Mouse (Mus musculus) neural tube, postnatal 0 days (tissue): Measurements from ENCODE around the gene Mmgt2. TPM values are rescaled to one million over a fixed set of nuclear protein-coding genes. Genes with fewer than 3 reads are reported as not detected.

ENCODE experiments used
- polyA plus RNA-seq: library from polyadenylated mRNA; unstranded; fragments of >200 nt; fragmentation: Nextera tagmentation; extraction: Ambion mirVana; gene quantifications from 2 replicates; pipeline ENCODE4 v1.2.1, GENCODE M21; 2015

Mmgt2 gene
- polyA plus RNA-seq = 24.7 and 32.0 TPM in 2 replicates

GRCm38 (mm10) chr11:62648591-62649391 lies at the start of gene Mmgt2:
TSS of gene Mmgt2 (plus strand) at chr11:62648664.

GRCm38 (mm10) chr11:62647661-62648590 lies 538 bp upstream of the Mmgt2 start, which contains the start of gene Lrrc75a:
TSS of gene Lrrc75a (minus strand) at chr11:62648523.

Other genes with a start within 250 kb of the Mmgt2 start
- gene Pigl, start 190.2 kb upstream of the Mmgt2 start, polyA plus RNA-seq = 7.7 and 7.9 TPM in 2 replicates
- gene Ncor1, start 190.1 kb upstream of the Mmgt2 start, polyA plus RNA-seq = 152 and 159 TPM in 2 replicates
- gene Cenpv, start 109.4 kb upstream of the Mmgt2 start, polyA plus RNA-seq = 41.1 and 42.8 TPM in 2 replicates
- 3,873 and 3,884 TPM in 2 replicates for gene Ubb, start 97.5 kb upstream of the Mmgt2 start, polyA plus RNA-seq
- 25.9 and 32.1 TPM in 2 replicates for gene Trpv2, start 74.2 kb upstream of the Mmgt2 start, polyA plus RNA-seq
- gene Lrrc75a, start 141 bp upstream of the Mmgt2 start, polyA plus RNA-seq = 7.6 and 7.9 TPM in 2 replicates
- gene Zfp287, start 83.2 kb downstream of the Mmgt2 start, polyA plus RNA-seq = 10.5 and 11.5 TPM in 2 replicates
- not detected in 2 replicates for gene Gm10428, start 104.4 kb downstream of the Mmgt2 start, polyA plus RNA-seq
- 14.0 and 18.6 TPM in 2 replicates for gene Zfp286, start 140.8 kb downstream of the Mmgt2 start, polyA plus RNA-seq
- gene Trim16, start 171.6 kb downstream of the Mmgt2 start, polyA plus RNA-seq = 5.7 and 6.6 TPM in 2 replicates
- gene Fbxw10, start 198.4 kb downstream of the Mmgt2 start, polyA plus RNA-seq = 0.41 and 0.49 TPM in 2 replicates
- gene Tvp23b, start 230.8 kb downstream of the Mmgt2 start, polyA plus RNA-seq = 44.3 and 47.3 TPM in 2 replicates